Mouse (Mus musculus) heart, embryonic 16.5 days (tissue): ENCODE measurements around the gene Veph1. TPM values are rescaled to one million over a fixed set of nuclear protein-coding genes. Genes with fewer than 3 reads are reported as not detected.

Experiments used
- ATAC-seq: fragments of 200-750 bp; cut with Nextera tagmentation; replicated peaks from 2 replicates; pipeline ENCODE4 v1.8.0; 2017; ENCODE audit warnings: moderate number of reproducible peaks; ENCODE audit not compliant: insufficient read depth, low FRiP score; ENCODE audit errors: extremely low read depth
- H3K27ac ChIP-seq: fragments of 300-500 bp; sonication (generic); 2 replicates; pipeline ENCODE4 v1.5.1; 2014; ENCODE audit warnings: mild to moderate bottlenecking, low read length, control low read depth, moderate library complexity
- H3K27me3 ChIP-seq: fragments of 300-500 bp; sonication (generic); 2 replicates; pipeline ENCODE4 v1.6.1; 2014; ENCODE audit warnings: low read length, mixed read lengths; ENCODE audit not compliant: control insufficient read depth, insufficient read depth
- H3K36me3 ChIP-seq: fragments of 300-500 bp; sonication (generic); 2 replicates; pipeline ENCODE4 v1.6.1; 2014; ENCODE audit not compliant: control insufficient read depth, insufficient read depth
- H3K4me1 ChIP-seq: fragments of 300-500 bp; sonication (generic); 2 replicates; pipeline ENCODE4 v1.6.1; 2014; ENCODE audit warnings: low read length, mixed read lengths; ENCODE audit not compliant: control insufficient read depth, insufficient read depth
- H3K4me2 ChIP-seq: fragments of 300-500 bp; sonication (generic); 2 replicates; pipeline ENCODE4 v1.6.1; 2014; ENCODE audit warnings: low read depth, mild to moderate bottlenecking, control low read depth, low read length
- H3K4me3 ChIP-seq: fragments of 300-500 bp; sonication (generic); 2 replicates; pipeline ENCODE4 v1.5.1; 2014; ENCODE audit warnings: mild to moderate bottlenecking, control low read depth, low read length
- H3K9ac ChIP-seq: fragments of 300-500 bp; sonication (generic); 2 replicates; pipeline ENCODE4 v1.6.1; 2014; ENCODE audit warnings: low read length, control low read depth
- H3K9me3 ChIP-seq: fragments of 300-500 bp; sonication (generic); replicated peaks from 2 replicates; pipeline ENCODE4 v1.6.1; 2016; ENCODE audit warnings: low read length; ENCODE audit not compliant: control insufficient read depth
- WGBS: fragments of 180-500 bp; shearing (Covaris S2); extraction: QIAGEN DNeasy Blood & Tissue Kit; methylation state at CpG from one replicate; pipeline ENCODE4 v1.1.7; 2014; 5-methylcytosine and 5-hydroxymethylcytosine counted together
- polyA plus RNA-seq: library from polyadenylated mRNA; unstranded; fragments of >200 nt; fragmentation: Nextera tagmentation; extraction: Ambion mirVana; gene quantifications from 2 replicates; pipeline ENCODE4 v1.2.1, GENCODE M21; 2015

Veph1 gene
- polyA plus RNA-seq, 1 experiment from 2014 or later: 0.64 TPM

DNA sequence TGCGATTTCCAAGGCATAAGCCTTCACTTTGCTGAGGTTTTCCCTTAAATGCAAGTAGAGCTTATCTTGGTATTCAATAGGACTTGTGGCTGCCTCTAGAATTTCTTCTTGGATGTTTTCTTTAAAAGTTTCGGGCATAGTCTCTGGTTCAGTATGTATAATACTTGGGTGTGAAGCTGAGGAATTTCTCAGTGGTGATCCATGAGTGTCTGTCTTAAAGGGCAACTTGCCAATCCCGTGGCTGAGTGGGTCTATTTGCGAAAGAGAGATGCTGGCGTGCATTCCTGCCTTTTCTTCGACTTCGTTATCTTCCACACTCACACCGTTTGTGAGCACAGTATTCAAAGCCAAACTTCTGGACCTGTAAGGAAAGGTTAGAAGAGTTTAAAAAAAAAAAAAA lies 138.7 kb downstream of the Veph1 start:
- H3K27ac ChIP-seq: no peak overlapping the region
- no peaks in the 10 kb centered on the region for H3K9me3 ChIP-seq
- H3K4me2 ChIP-seq: no peak overlapping the region
- no peaks in the 10 kb centered on the region for H3K27me3 ChIP-seq
- H3K36me3 ChIP-seq: no peaks in the 10 kb centered on the region
- ATAC-seq: no peak
- H3K4me3 ChIP-seq: no peak overlapping the region
- H3K4me1 ChIP-seq: no peaks in the 10 kb centered on the region
- 40% methylated on average over 8 of the region's 8 CpGs for WGBS
- no peak overlapping the region for H3K9ac ChIP-seq

DNA sequence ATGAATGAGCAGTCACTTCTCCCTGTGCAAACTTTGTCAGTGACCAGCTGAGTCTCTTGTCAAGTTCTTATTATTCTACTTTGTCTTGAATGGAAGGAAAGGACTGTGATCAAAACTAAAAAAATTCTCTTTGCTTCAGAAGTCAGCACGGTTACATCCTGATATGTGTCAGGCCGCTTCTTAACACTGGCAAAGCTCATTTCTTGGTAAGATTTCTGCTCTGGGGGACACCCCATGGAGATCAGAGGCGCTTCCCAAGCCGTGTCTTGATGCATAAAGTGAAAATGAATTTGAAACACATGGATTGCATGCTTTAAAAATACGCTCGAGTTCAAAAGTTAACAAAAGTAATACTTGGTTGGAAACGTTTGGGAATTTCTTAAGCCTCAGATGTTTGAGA lies 159.0 kb downstream of the Veph1 start:
- Histone ChIP-seq H3K27ac (no peak overlapping the region), H3K36me3 (no peaks in the 10 kb centered on the region), H3K9ac (no peak overlapping the region), H3K9me3 (no peaks in the 10 kb centered on the region), H3K27me3 (no peaks in the 10 kb centered on the region), H3K4me2 (no peak overlapping the region), H3K4me3 (no peak overlapping the region), H3K4me1 (no peaks in the 10 kb centered on the region; the same call in 1 of the 2 replicates)
- no peak for ATAC-seq
- 73% methylated on average over 7 of the region's 7 CpGs for WGBS

DNA sequence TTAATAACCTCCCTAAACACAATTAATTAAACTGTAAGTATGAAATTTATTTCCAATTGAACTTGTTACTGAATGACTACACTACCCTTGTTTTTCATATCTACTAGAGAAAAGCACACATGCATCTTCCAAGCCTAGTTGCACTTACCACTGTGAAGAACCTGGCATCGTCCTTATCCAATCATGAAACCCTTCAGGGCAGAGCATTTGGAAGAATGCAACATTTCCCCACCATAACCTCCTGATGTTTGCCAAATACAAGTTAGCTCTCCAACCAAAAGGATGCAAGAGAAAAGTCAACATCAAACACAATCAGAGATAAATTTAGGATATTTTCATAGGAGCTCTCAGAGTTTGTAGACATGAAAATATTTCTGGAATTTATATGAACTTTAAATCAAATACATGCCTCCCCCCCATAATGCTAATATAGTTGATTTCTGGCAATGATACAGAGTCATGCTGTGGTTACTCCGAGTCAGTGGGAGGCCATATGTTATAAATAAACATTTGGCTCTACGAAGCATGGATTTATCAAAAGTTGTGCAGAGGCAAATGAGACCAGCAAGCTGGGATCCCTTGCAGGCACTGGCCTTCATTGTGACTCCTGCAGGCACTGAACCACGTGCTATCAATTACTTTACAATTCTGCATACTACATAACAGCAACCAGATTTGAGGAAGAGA lies 165.2 kb downstream of the Veph1 start:
- Histone ChIP-seq H3K4me1 (peaks cover 5% of the 10 kb centered on the region), H3K36me3 (no peaks in the 10 kb centered on the region), H3K4me3 (no peak overlapping the region), H3K27ac (no peak overlapping the region), H3K9ac (no peak overlapping the region), H3K4me2 (no peak overlapping the region), H3K9me3 (no peaks in the 10 kb centered on the region), H3K27me3 (no peaks in the 10 kb centered on the region)
- no peak for ATAC-seq
- WGBS: 46% methylated on average over 4 of the region's 4 CpGs

DNA sequence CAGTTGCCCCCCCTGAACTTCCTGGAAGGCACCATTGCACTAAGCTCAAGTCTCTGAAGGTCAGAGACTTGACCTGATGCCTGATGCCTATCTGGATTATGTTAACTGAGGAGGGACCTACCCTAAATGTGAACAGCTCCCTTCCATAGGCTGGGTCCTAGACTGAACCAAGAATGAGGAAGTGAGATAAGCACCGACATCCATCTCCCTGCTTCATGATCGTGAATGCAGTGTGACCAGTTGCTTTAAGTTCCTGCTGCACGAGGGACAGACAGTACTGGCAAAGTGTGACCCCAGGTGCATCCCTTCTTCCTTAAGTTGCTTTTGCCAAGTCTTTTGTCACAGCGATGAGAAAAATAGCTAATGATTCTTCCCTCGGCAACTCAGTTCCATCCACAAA lies 166.9 kb downstream of the Veph1 start:
- whole genome bisulfite sequencing: 38% methylated on average over 5 of the region's 5 CpGs
- H3K4me1 ChIP-seq: peaks cover 5% of the 10 kb centered on the region
- no peak overlapping the region for H3K4me2 ChIP-seq
- no peaks in the 10 kb centered on the region for H3K9me3 ChIP-seq
- no peak for ATAC-seq
- H3K27me3 ChIP-seq: no peaks in the 10 kb centered on the region
- H3K4me3 ChIP-seq: no peak overlapping the region
- H3K36me3 ChIP-seq: no peaks in the 10 kb centered on the region
- H3K9ac ChIP-seq: no peak overlapping the region
- H3K27ac ChIP-seq: no peak overlapping the region

DNA sequence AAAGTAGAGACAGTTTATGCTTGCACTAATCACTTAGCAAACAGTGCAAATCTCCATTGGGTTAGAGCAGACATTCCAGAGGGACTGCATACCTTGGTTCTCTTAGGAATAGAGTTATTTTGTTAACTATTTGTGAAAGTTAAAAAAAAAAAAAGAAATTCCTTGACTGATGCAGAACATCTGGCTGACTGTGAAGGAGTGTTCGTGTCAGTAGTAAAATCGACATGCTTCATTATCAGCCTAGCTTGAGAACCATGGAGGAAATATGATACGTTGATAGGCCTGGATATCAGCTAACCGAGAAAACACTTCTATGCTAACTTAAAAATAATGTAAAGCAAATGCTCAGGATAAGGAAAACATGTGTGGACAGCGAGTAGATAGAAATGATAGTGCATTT lies 191.1 kb downstream of the Veph1 start:
- H3K9ac ChIP-seq: no peak overlapping the region
- no peak for ATAC-seq

DNA sequence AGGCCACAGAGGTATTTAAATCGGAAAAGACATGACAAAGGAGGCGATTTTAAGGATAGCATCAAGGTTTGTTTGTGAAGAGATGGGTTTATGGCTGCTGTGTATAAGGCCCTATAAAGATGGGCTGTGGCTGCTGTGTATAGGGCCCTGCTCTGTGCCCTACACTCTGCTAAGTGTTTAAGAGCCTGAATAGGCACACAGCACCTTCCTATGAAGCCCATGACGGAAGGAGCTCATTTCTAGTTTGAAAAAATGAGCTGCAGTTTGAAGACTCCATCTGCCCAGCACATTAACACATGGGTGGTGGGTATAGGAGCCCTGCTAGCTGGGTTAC lies 194.1 kb downstream of the Veph1 start:
- H3K36me3 ChIP-seq: no peaks in the 10 kb centered on the region
- H3K4me3 ChIP-seq: no peak overlapping the region
- ATAC-seq: no peak
- no peak overlapping the region for H3K4me2 ChIP-seq
- no peak overlapping the region for H3K27ac ChIP-seq
- no peaks in the 10 kb centered on the region for H3K27me3 ChIP-seq
- no peaks in the 10 kb centered on the region for H3K4me1 ChIP-seq
- WGBS: 75% methylated on average over 3 of the region's 3 CpGs
- no peaks in the 10 kb centered on the region for H3K9me3 ChIP-seq
- no peak overlapping the region for H3K9ac ChIP-seq

More for the DNA sequence above, 191.1 kb downstream of the Veph1 start:
- Histone ChIP-seq H3K4me2 (no peak overlapping the region), H3K9me3 (no peaks in the 10 kb centered on the region), H3K27me3 (no peaks in the 10 kb centered on the region), H3K36me3 (no peaks in the 10 kb centered on the region), H3K4me3 (no peak overlapping the region), H3K27ac (no peak overlapping the region), H3K4me1 (no peaks in the 10 kb centered on the region)
- 45% methylated on average over 5 of the region's 5 CpGs for whole genome bisulfite sequencing

DNA sequence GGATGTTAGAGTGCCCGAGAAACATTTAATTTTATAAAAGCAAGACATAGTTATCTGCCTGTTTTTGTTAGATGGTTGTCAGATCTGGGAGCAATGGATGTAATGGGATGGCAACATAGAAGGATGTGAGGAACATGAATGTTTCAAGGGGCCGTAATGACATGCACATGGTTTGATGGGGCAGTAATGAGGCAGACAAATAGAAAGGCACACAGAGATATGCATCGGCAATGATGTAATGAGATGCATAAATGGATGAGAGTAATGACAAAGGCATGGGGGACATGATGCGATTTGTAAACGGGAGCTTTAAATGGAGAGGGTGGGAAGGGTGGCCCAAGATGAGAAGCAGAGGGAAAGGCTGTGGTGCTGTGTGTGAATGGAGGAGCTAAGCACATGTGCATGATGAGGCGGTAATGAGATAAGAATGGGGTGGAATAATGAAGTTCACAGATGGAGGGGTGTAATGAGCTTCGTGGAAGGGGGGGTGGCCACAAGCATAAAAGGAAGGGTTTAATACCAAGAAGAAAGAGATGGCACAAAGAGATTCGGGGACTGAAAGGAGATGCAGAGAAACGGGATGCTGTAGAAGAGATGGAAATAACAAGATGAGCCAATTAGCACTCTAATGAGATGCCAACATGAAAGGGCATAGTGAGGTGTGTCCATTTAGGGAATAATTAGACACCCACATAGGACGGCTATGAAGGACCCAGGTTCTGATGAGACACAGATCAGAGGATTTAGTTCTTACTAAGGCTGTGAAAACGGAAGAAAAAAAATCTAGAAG lies 194.6 kb downstream of the Veph1 start:
- Histone ChIP-seq H3K4me1 (no peaks in the 10 kb centered on the region), H3K27me3 (no peaks in the 10 kb centered on the region), H3K9ac (no peak overlapping the region), H3K9me3 (no peaks in the 10 kb centered on the region), H3K4me3 (no peak overlapping the region), H3K36me3 (no peaks in the 10 kb centered on the region), H3K4me2 (no peak overlapping the region), H3K27ac (no peak overlapping the region)
- WGBS: 84% methylated on average over 11 of the region's 11 CpGs
- ATAC-seq: no peak

DNA sequence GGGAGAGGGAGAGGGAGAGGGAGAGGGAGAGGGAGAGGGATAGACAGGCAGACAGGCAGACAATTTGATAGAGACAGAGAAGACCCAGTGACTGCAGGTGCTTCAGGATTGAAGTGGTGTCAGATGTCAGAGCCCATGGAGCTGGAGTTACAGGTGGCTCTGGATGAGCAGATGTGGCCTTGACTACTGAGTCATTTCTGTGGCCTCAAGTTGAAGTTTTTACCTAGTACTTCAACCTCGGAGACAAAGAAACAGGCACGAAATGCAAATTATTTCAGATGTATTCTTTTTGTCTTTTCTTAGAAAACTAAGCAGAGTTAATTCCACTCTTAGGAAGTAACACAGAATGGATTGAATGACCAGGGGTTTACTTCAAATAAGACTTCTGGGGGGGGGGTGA lies 195.6 kb downstream of the Veph1 start:
- ATAC-seq: no peak
- WGBS: 87% methylated on average over 2 of the region's 2 CpGs

DNA sequence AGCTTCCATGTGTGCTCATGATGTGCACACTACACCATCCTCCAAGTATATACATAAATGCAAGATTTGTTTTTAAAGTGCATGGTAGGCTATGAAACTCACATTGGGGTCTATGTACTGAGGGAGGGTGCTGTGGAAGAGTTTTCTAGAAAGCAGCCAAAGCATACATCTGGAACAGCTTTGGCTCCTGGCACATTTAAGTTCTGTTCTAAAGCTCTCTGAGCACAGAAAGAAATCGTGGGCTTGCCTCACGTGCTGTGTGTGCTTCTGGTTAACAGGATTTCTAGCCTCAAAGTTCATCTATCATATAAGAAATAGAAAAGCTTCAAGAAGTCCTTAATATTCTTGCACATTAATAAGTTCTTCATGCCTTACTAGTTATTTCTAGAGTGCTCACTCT lies 204.9 kb downstream of the Veph1 start:
- H3K27me3 ChIP-seq: no peaks in the 10 kb centered on the region
- H3K4me3 ChIP-seq: no peak overlapping the region
- no peak overlapping the region for H3K9ac ChIP-seq
- no peaks in the 10 kb centered on the region for H3K36me3 ChIP-seq
- 69% methylated on average over 2 of the region's 2 CpGs for WGBS
- H3K4me1 ChIP-seq: no peaks in the 10 kb centered on the region
- no peaks in the 10 kb centered on the region for H3K9me3 ChIP-seq
- no peak overlapping the region for H3K27ac ChIP-seq
- no peak overlapping the region for H3K4me2 ChIP-seq
- ATAC-seq: no peak

More for the DNA sequence above, 195.6 kb downstream of the Veph1 start:
- no peak overlapping the region for H3K4me2 ChIP-seq
- no peaks in the 10 kb centered on the region for H3K36me3 ChIP-seq
- H3K27ac ChIP-seq: no peak overlapping the region
- no peaks in the 10 kb centered on the region for H3K4me1 ChIP-seq
- H3K9me3 ChIP-seq: no peaks in the 10 kb centered on the region
- H3K4me3 ChIP-seq: no peak overlapping the region
- no peaks in the 10 kb centered on the region for H3K27me3 ChIP-seq
- H3K9ac ChIP-seq: no peak overlapping the region
